Mouse (Mus musculus): ENCODE results near the gene Aptx.

The Aptx gene

GRCm38 (mm10) chr4:40702797-40703709 is at the start of gene Aptx:
TSS of gene Aptx (minus strand) at chr4:40703194.
- DNase-seq (ENCODE audit: low spot score), result peak; percentile 93

GRCm38 (mm10) chr4:40735351-40735750 is 32.4 kb upstream of the Aptx start:
- DNase-seq (ENCODE audit: low spot score), result no peak

- DNase-seq (ENCODE audit: low spot score), result no peak
These were observed 28.3 kb upstream of the Aptx start for GRCm38 (mm10) chr4:40731262-40731661.

- no peak for DNase-seq (ENCODE audit: low spot score)
These were observed 24.3 kb upstream of the Aptx start for GRCm38 (mm10) chr4:40727247-40727646.

- DNase-seq (ENCODE audit: low spot score), result no peak
These were observed 22.6 kb upstream of the Aptx start for GRCm38 (mm10) chr4:40725554-40725953.

- DNase-seq (ENCODE audit: low spot score), result no peak
These were observed 22.1 kb upstream of the Aptx start for GRCm38 (mm10) chr4:40725141-40725540.

- peak; percentile 56 for DNase-seq (ENCODE audit: low spot score)
These were observed 19.9 kb upstream of the Aptx start for GRCm38 (mm10) chr4:40722687-40723460.

- DNase-seq (ENCODE audit: low spot score), result peak; percentile 100
These were observed 19.1 kb upstream of the Aptx start, which contains the start of gene Dnaja1 for GRCm38 (mm10) chr4:40722011-40722666. TSS of gene Dnaja1 (plus strand) at chr4:40722150.

GRCm38 (mm10) chr4:40720910-40721309 is 17.9 kb upstream of the Aptx start:
- no peak for DNase-seq (ENCODE audit: low spot score)

GRCm38 (mm10) chr4:40717141-40717540 is 14.1 kb upstream of the Aptx start:
- DNase-seq (ENCODE audit: low spot score), result no peak

GRCm38 (mm10) chr4:40703710-40704275 is 799 bp upstream of the Aptx start:
- peak; percentile 16 for DNase-seq (ENCODE audit: low spot score)

GRCm38 (mm10) chr4:40701796-40702195 is 1.2 kb downstream of the Aptx start:
- DNase-seq (ENCODE audit: low spot score), result no peak

- no peak for DNase-seq (ENCODE audit: low spot score)
These were observed 2.8 kb downstream of the Aptx start for GRCm38 (mm10) chr4:40700216-40700615.

GRCm38 (mm10) chr4:40697059-40697458 is 5.9 kb downstream of the Aptx start:
- no peak for DNase-seq (ENCODE audit: low spot score)

GRCm38 (mm10) chr4:40691100-40691499 is 11.9 kb downstream of the Aptx start:
- no peak for DNase-seq (ENCODE audit: low spot score)

GRCm38 (mm10) chr4:40683306-40683705 is 19.7 kb downstream of the Aptx start:
- no peak for DNase-seq (ENCODE audit: low spot score)

- no peak for DNase-seq (ENCODE audit: low spot score)
These were observed 20.6 kb downstream of the Aptx start for GRCm38 (mm10) chr4:40682359-40682758.

- peak; percentile 52 for DNase-seq (ENCODE audit: low spot score)
These were observed 21.1 kb downstream of the Aptx start for GRCm38 (mm10) chr4:40681908-40682307.

- DNase-seq (ENCODE audit: low spot score), result no peak
These were observed 22.6 kb downstream of the Aptx start for GRCm38 (mm10) chr4:40680250-40680860.

- DNase-seq (ENCODE audit: low spot score), result no peak
These were observed 25.9 kb downstream of the Aptx start for GRCm38 (mm10) chr4:40677132-40677531.

- no peak for DNase-seq (ENCODE audit: low spot score)
These were observed 26.7 kb downstream of the Aptx start for GRCm38 (mm10) chr4:40676338-40676737.

- DNase-seq (ENCODE audit: low spot score), result no peak
These were observed 29.5 kb downstream of the Aptx start for GRCm38 (mm10) chr4:40673526-40673925.
